Mouse (Mus musculus) CD8-positive naive resting alpha-beta T cell, adult 2 months (primary cell): ENCODE measurements around the gene Lrfn2.

Experiments
- DNase-seq, 2 experiments: peaks; one replicate each; pipeline ENCODE4 v3.0.0; 2022; ENCODE audit warnings: low read depth in 2 of 2, low spot score in 2 of 2

The Lrfn2 gene

GRCm38 (mm10) chr17:48963740-48964139, 31.6 kb downstream of the Lrfn2 start:
- DNase-seq: no peak

- DNase-seq: no peak
Observed at GRCm38 (mm10) chr17:48968304-48968703, 36.1 kb downstream of the Lrfn2 start.

GRCm38 (mm10) chr17:48971296-48971695, 39.1 kb downstream of the Lrfn2 start:
- no peak for DNase-seq

- no peak for DNase-seq
Observed at GRCm38 (mm10) chr17:48972866-48973265, 40.7 kb downstream of the Lrfn2 start.

GRCm38 (mm10) chr17:48973394-48973793, 41.2 kb downstream of the Lrfn2 start:
- no peak for DNase-seq

GRCm38 (mm10) chr17:48975055-48975454, 42.9 kb downstream of the Lrfn2 start:
- DNase-seq: no peak

GRCm38 (mm10) chr17:48976611-48977022, 44.4 kb downstream of the Lrfn2 start:
- no peak for DNase-seq

GRCm38 (mm10) chr17:48995256-48995993, 63.2 kb downstream of the Lrfn2 start:
- no peak for DNase-seq

- no peak for DNase-seq
Observed at GRCm38 (mm10) chr17:48999463-49000227, 67.5 kb downstream of the Lrfn2 start.

- no peak for DNase-seq
Observed at GRCm38 (mm10) chr17:49009384-49010073, 77.3 kb downstream of the Lrfn2 start.

- DNase-seq: no peak
Observed at GRCm38 (mm10) chr17:49013876-49014600, 81.9 kb downstream of the Lrfn2 start.

- no peak for DNase-seq
Observed at GRCm38 (mm10) chr17:49015368-49015767, 83.2 kb downstream of the Lrfn2 start.

GRCm38 (mm10) chr17:49016229-49016628, 84.0 kb downstream of the Lrfn2 start:
- DNase-seq: no peak

GRCm38 (mm10) chr17:49017438-49018415, 85.5 kb downstream of the Lrfn2 start:
- DNase-seq: no peak

GRCm38 (mm10) chr17:49018774-49019488, 86.8 kb downstream of the Lrfn2 start:
- no peak for DNase-seq

- DNase-seq: peak in 1 of 2 experiments; percentile 18
Observed at GRCm38 (mm10) chr17:49029556-49030268, 97.5 kb downstream of the Lrfn2 start.

GRCm38 (mm10) chr17:49030269-49030615, 98.1 kb downstream of the Lrfn2 start:
- no peak for DNase-seq

GRCm38 (mm10) chr17:49030841-49031240, 98.7 kb downstream of the Lrfn2 start:
- DNase-seq: no peak

GRCm38 (mm10) chr17:49031790-49032189, 99.6 kb downstream of the Lrfn2 start:
- no peak for DNase-seq
